Mouse (Mus musculus) lung, postnatal 10 days (tissue): ENCODE data around the gene Hist3h2a.

ENCODE experiments used
- DNase-seq: peaks from one replicate; pipeline ENCODE4 v3.0.0; 2021

The Hist3h2a gene

DNA sequence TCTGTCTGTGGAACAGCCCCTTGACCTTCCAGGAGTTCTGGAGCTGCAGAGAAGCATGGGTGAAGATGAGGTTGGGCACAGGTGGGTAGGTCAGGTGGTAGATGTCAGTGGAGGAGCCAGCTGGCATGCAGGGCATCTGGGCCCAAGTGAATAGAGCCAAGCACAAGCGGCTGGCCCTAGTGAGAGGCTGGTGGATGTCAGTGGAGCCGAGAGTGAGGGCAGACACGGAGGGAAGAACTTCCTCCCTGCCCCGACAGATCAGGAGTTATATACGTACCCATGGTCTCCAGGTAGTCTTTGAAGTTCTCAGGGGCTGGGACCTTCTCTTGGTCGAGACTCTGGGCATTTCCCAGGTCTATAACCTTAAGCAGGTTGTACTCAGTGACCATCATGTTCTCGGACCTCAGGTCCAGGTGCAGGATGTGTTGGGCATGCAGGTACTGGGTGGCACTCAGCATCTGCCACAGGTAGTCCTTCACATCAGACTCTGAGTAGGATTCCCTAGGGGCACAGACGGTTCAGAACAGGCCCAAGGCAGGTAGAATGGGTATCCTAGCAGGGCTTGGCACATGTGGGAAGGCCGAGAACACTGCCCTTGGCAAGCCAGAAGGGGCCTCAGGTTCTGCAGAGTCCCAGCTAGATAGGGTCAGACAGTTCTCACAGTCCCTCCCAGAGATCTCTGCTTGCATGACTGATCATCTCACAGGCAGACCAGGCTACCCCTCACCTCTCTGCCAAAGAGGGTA, 40.7 kb downstream of the Hist3h2a start:
- no peak for DNase-seq

DNA sequence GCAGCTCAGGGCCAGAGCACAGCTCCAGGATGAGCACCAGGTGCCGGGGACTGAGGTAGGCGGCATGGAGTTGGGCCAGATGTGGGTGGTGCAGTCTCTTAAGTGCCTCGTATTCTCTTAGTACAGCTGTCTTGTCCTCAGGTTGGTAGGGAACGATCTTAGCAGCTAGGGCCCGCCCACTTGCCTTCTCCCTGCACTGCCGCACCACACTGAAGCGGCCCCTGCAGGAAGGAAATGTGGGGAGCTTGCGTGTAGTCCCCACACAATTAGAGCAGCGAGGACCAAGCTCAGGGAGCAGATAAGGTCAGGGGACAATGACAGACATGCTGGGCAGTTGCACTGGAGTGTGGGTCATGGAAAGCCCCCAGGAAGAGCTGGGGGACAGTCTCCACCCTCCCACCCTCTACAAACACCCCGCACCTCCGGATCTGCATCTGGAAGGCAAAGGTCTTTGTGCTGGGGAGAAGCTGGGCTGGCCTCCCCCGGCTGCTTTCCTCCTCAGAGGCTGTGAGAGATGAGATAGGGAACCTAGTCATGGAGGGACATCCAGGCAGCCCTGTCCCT, 41.4 kb downstream of the Hist3h2a start:
- DNase-seq: peak; percentile 46

GRCm38 (mm10) chr11:58997541-58997940, 43.1 kb downstream of the Hist3h2a start:
- DNase-seq: no peak

- DNase-seq: peak; percentile 55
Measured at GRCm38 (mm10) chr11:58999158-58999557, 44.7 kb downstream of the Hist3h2a start.

GRCm38 (mm10) chr11:58999830-59000229, 45.3 kb downstream of the Hist3h2a start:
- DNase-seq: no peak

DNA sequence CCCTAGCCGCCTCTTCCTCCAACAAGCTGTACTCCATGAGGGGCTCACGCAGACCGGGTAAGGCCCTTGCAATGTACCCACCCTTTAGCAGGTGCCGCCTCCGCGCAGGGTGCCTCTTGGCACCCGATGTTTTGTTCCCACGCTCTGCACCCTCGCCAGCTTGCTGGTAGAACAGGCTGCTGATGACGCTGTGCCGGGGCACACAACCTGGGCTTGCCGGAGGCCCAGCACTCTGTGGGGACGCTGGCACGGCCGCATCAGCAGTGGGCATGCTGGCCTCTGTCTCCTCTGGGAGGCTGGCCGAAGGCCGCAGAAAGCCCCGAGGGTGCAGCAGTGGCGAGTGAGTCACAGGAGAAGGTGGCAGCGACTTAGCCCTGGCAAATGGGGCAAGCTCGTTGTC, 46.1 kb downstream of the Hist3h2a start:
- DNase-seq: no peak

- DNase-seq: no peak
Measured at GRCm38 (mm10) chr11:59002327-59003079, 48.0 kb downstream of the Hist3h2a start.
